ENCODE assay signal across 33 mouse cellular contexts in the genomic region with DNA sequence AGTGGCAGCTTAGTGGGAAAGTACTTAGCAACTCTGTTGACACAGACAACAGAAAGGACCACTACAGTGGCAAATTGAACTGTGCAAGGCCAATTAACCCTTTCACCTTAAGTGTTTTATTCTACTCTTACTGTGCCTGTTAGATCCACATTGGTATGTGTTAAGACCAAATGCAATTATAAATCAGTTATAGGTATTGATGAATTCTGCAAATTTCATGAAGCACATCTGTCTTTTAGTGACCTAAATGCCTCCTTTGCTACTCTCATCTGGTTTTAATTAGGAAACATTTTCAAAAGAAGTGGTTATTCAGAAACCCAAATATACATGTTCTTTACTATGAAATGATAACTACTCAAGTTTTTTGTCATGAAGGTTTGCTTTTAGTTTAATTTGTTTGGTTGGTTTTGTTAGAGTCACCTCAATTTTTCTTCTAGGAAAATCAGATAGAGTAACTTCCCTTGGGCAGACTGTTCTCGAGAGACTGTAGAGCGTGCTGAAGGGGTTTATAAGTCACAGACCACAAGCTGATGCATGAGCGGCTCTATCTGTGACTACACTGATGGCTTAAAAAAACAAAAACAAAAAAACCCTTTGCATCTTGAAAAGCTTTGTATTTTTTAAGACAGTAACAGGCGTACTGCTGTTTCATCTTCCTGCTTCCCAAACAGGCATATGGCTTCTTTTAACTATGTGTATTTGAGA. TPM values are rescaled to one million over a fixed set of nuclear protein-coding genes. Genes with fewer than 3 reads are reported as not detected.
DNase-seq lines count a peak whose midpoint lies in the region; ATAC-seq and TF ChIP-seq lines count a peak whose summit lies in the region.
"Had no signal": no experiment of that assay in that cellular context is flagged by ENCODE, and none has a peak within 500 bp of the region (broad histone marks: within the 10 kb centered on the region; RNA-seq: fewer than 3 reads in every experiment).

No protein-coding gene starts in this region.

- H3K4me2 ChIP-seq in hindbrain, embryonic 11.5 days (replicated peaks; ENCODE audit: low read depth, low read length): no peak overlapping the region
- no peak overlapping the region for H3K4me2 ChIP-seq in hindbrain, embryonic 13.5 days
- no peak overlapping the region for H3K4me2 ChIP-seq in CH12.LX (ENCODE audit: insufficient read depth, low read depth, poor library complexity, severe bottlenecking)
- H3K4me2 ChIP-seq: forebrain, embryonic 13.5 days; heart, embryonic 12.5 days; limb, embryonic 15.5 days; lung, embryonic 14.5 days; midbrain, embryonic 15.5 days; neural tube, embryonic 15.5 days had no signal

- no peak for TF ChIP-seq CTCF in CH12.LX (conservative IDR thresholded peaks at IDR 0.05 in 1 of 2, IDR thresholded peaks at IDR 0.05 in 1 of 2; ENCODE audit: low read depth in 2 of 2, low read length in 2 of 2)

- TF ChIP-seq RAD21 in CH12.LX (IDR thresholded peaks at IDR 0.05; ENCODE audit: low read depth, low read length): no peak

- H3K36me3 ChIP-seq in hindbrain, embryonic 11.5 days (ENCODE audit: control insufficient read depth, insufficient read depth, low read length): no peaks in the 10 kb centered on the region
- no peaks in the 10 kb centered on the region for H3K36me3 ChIP-seq in hindbrain, embryonic 13.5 days
- H3K36me3 ChIP-seq in CH12.LX (replicated peaks in 1 of 2; ENCODE audit: control insufficient read depth in 1 of 2, insufficient read depth in 1 of 2, low read length in 1 of 2): peaks cover 6 to 7% of the 10 kb centered on the region in 2 experiments
- H3K36me3 ChIP-seq: midbrain, embryonic 15.5 days; neural tube, embryonic 15.5 days had no signal

- TF ChIP-seq POLR2A in CH12.LX (IDR thresholded peaks at IDR 0.05; ENCODE audit: low read depth, low read length): no peak

- no peaks in the 10 kb centered on the region for H3K4me1 ChIP-seq in hindbrain, embryonic 11.5 days (replicated peaks; ENCODE audit: control insufficient read depth, insufficient read depth, low read length)
- no peaks in the 10 kb centered on the region for H3K4me1 ChIP-seq in hindbrain, embryonic 13.5 days (replicated peaks)
- peaks cover 0 to 40% of the 10 kb centered on the region in 2 experiments; a peak in 2 of 4 replicates for H3K4me1 ChIP-seq in CH12.LX (ENCODE audit: control insufficient read depth in 1 of 2, insufficient read depth in 2 of 2)
- H3K4me1 ChIP-seq: midbrain, embryonic 15.5 days had no signal

- peaks cover 4% of the 10 kb centered on the region; the same call in 1 of the 2 replicates for H3K79me2 ChIP-seq in CH12.LX (replicated peaks; ENCODE audit: control insufficient read depth, extremely low read depth, insufficient read depth, poor library complexity, severe bottlenecking)

- ATAC-seq in hindbrain, embryonic 11.5 days (ENCODE audit: low FRiP score): no peak
- ATAC-seq in hindbrain, embryonic 13.5 days (ENCODE audit: low FRiP score): no peak
- no peak for ATAC-seq in erythroblast, adult 5-6 weeks (replicated peaks; ENCODE audit: low FRiP score, poor library complexity, severe bottlenecking)
- ATAC-seq: forebrain, embryonic 13.5 days; hindbrain, postnatal 0 days; intestine, embryonic 16.5 days; midbrain, embryonic 15.5 days had no signal

- H3K9me3 ChIP-seq in hindbrain, embryonic 11.5 days (ENCODE audit: control insufficient read depth, low read length): no peaks in the 10 kb centered on the region
- H3K9me3 ChIP-seq in hindbrain, embryonic 13.5 days: no peaks in the 10 kb centered on the region
- peaks cover 2% of the 10 kb centered on the region for H3K9me3 ChIP-seq in CH12.LX (replicated peaks; ENCODE audit: low read length)
- H3K9me3 ChIP-seq: forebrain, embryonic 13.5 days; heart, embryonic 12.5 days; limb, embryonic 10.5 days; limb, embryonic 15.5 days; midbrain, embryonic 15.5 days; neural tube, embryonic 15.5 days had no signal

- WGBS in hindbrain, embryonic 11.5 days: 63% methylated on average over 4 of the region's 4 CpGs
- 81% methylated on average over 4 of the region's 4 CpGs for WGBS in hindbrain, embryonic 13.5 days

- peak; percentile 15 for DNase-seq in hindbrain, embryonic 11.5 days (ENCODE audit: low spot score)
- peak; percentile 15 for DNase-seq in CH12.LX (ENCODE audit: extremely low read depth)
- DNase-seq in embryo, embryonic 10 days (ENCODE audit: low spot score): peak; percentile 57
- DNase-seq in forelimb bud, embryonic 11.5 days (ENCODE audit: low read depth, low spot score): peak; percentile 38
- no peak for DNase-seq in T-cell, adult 2 months (ENCODE audit: low spot score)
- no peak for DNase-seq in layer of hippocampus, adult 9-11 months
- DNase-seq: adrenal gland, postnatal 14 days; B cell, adult 2 months; cerebellum, adult 11-12 months; cerebellum, adult 9-11 months; gastrocnemius, adult 2 months; gastrocnemius, postnatal 36 days; heart, adult 2 months; kidney, adult 8-10 months; kidney, postnatal 4 days; layer of hippocampus, postnatal 36 days; lung, embryonic 14.5 days; lung, postnatal 4 days; right cerebral cortex, adult 18-20 months; thymus, adult 2 months had no signal

- in situ Hi-C loops in CH12.LX (cut with MboI; ENCODE audit: low pct_ligation_motif_present, low pct_unique_long_range_greater_than_20kb, low sequenced_read_pairs): loop anchor here (25.0 kb wide), 1 partner anchor 334 kb away; a partner anchor contains a TSS

- no peak overlapping the region for H3K4me3 ChIP-seq in hindbrain, embryonic 11.5 days (ENCODE audit: low read depth, low read length)
- H3K4me3 ChIP-seq in hindbrain, embryonic 13.5 days: no peak overlapping the region
- H3K4me3 ChIP-seq in CH12.LX (replicated peaks in 1 of 3; ENCODE audit: low read depth in 2 of 3, low read length in 2 of 3, poor library complexity in 1 of 3): no peak overlapping the region
- H3K4me3 ChIP-seq: forebrain, embryonic 13.5 days; gastrocnemius, adult 2 months; heart, adult 2 months; heart, embryonic 12.5 days; limb, embryonic 10.5 days; limb, embryonic 15.5 days; megakaryocyte, embryonic 14.5 days; midbrain, embryonic 15.5 days; neural tube, embryonic 15.5 days had no signal

- no peak overlapping the region for H3K27ac ChIP-seq in hindbrain, embryonic 11.5 days (ENCODE audit: low read depth, low read length)
- no peak overlapping the region for H3K27ac ChIP-seq in hindbrain, embryonic 13.5 days
- H3K27ac ChIP-seq in CH12.LX (ENCODE audit: insufficient read depth, low read depth): no peak overlapping the region
- H3K27ac ChIP-seq: forebrain, embryonic 13.5 days; gastrocnemius, adult 2 months; heart, adult 2 months; hindbrain, postnatal 0 days; kidney, postnatal 0 days; limb, embryonic 10.5 days; limb, embryonic 15.5 days; liver, embryonic 14.5 days; midbrain, embryonic 15.5 days; neural tube, embryonic 15.5 days had no signal

- no peaks in the 10 kb centered on the region for H3K27me3 ChIP-seq in hindbrain, embryonic 11.5 days (ENCODE audit: control insufficient read depth, insufficient read depth, low read length)
- no peaks in the 10 kb centered on the region for H3K27me3 ChIP-seq in hindbrain, embryonic 13.5 days
- no peaks in the 10 kb centered on the region for H3K27me3 ChIP-seq in CH12.LX (replicated peaks)
- H3K27me3 ChIP-seq: forebrain, embryonic 13.5 days; heart, embryonic 12.5 days; limb, embryonic 15.5 days; megakaryocyte, embryonic 14.5 days; midbrain, embryonic 15.5 days; neural tube, embryonic 15.5 days had no signal

- dilution Hi-C loops in CH12.LX (cut with MboI; ENCODE audit: extremely low pct_ligation_motif_present, extremely low pct_unique_long_range_greater_than_20kb, low sequenced_read_pairs): no loop called here

- H3K9ac ChIP-seq in hindbrain, embryonic 11.5 days (ENCODE audit: low read depth, low read length): no peak overlapping the region
- H3K9ac ChIP-seq in hindbrain, embryonic 13.5 days: no peak overlapping the region
- no peak overlapping the region for H3K9ac ChIP-seq in CH12.LX (ENCODE audit: insufficient read depth, low read depth)
- H3K9ac ChIP-seq: forebrain, embryonic 13.5 days; heart, embryonic 12.5 days; limb, embryonic 15.5 days; liver, embryonic 14.5 days; lung, embryonic 14.5 days; midbrain, embryonic 15.5 days; neural tube, embryonic 15.5 days had no signal

- TF ChIP-seq EP300 in CH12.LX (IDR thresholded peaks at IDR 0.05; ENCODE audit: low read length): no peak

TF ChIP-seq in CH12.LX, 34 proteins besides CTCF, POLR2A, EP300 and RAD21:
- TF ChIP-seq MEF2A (IDR thresholded peaks at IDR 0.05; ENCODE audit: borderline replicate concordance, low read depth, low read length) (no peak), USF1 (IDR thresholded peaks at IDR 0.05; ENCODE audit: low read depth, low read length) (no peak), JUN (IDR thresholded peaks at IDR 0.05; ENCODE audit: insufficient read depth, low read depth, low read length) (no peak), TBP (conservative IDR thresholded peaks at IDR 0.05; ENCODE audit: low read depth, low read length) (no peak), MYC (IDR thresholded peaks at IDR 0.05; ENCODE audit: low read depth, low read length) (no peak), MXI1 (IDR thresholded peaks at IDR 0.05; ENCODE audit: low read depth, low read length) (no peak), KAT2A (IDR thresholded peaks at IDR 0.05; ENCODE audit: insufficient replicate concordance, low read length) (no peak), NELFE (IDR thresholded peaks at IDR 0.05; ENCODE audit: low read depth, low read length) (no peak)

RNA-seq across cellular contexts. Expression of a gene that starts 21.7 kb away (rescaled TPM):
- polyA plus RNA-seq in hindbrain, embryonic 11.5 days (2014; fragmentation: Nextera tagmentation; extraction: Ambion mirVana): 31.8 and 35.5 TPM in 2 replicates
- 22.3 and 24.3 TPM in 2 replicates for polyA plus RNA-seq in hindbrain, embryonic 13.5 days (2015; fragmentation: Nextera tagmentation; extraction: Ambion mirVana)
- 16.4 and 17.1 TPM in 2 replicates for total RNA-seq in CH12.LX (2012; rRNA removed)
- total RNA-seq in CH12.LX (2014; rRNA removed): 13.5 and 14.3 TPM in 2 replicates
- 32.8 and 32.9 TPM in 2 replicates for polyA plus RNA-seq in CH12.LX (2012; ENCODE audit: insufficient read length, low read depth)
- total RNA-seq in erythroblast, adult 5-6 weeks (2015; ENCODE audit: low replicate concordance): 6.0 and 10.4 TPM in 2 replicates
- 7.5 and 9.9 TPM in 2 replicates for total RNA-seq in erythroblast, adult 5-6 weeks (2017; ENCODE audit: low replicate concordance)

Comparison
In these comparisons a context has a peak if more than half of its experiments do, and no peak if none do; other contexts are left out.
1. DNase-seq: peak in hindbrain, embryonic 11.5 days (single experiment), CH12.LX (single experiment), embryo, embryonic 10 days (single experiment) and forelimb bud, embryonic 11.5 days (single experiment); none in T-cell, adult 2 months (single experiment) and layer of hippocampus, adult 9-11 months (single experiment).